Mouse (Mus musculus) liver, adult 2 months (tissue): Measurements from ENCODE around the gene Ctnnal1.
A peak's percentile ranks its signal among the peaks of the same experiment; 100 is the strongest.

Experiments used
- CTCF ChIP-seq: fragments of 200-500 bp; IDR thresholded peaks from 2 replicates; pipeline ENCODE4 v1.5.1; 2011; ENCODE audit warnings: low read depth, low read length, control low read depth
- POLR2A ChIP-seq: fragments of 200-500 bp; IDR thresholded peaks from 2 replicates; pipeline ENCODE4 v1.6.1; 2011; ENCODE audit warnings: low read length, control low read depth; ENCODE audit not compliant: insufficient read depth; ENCODE audit errors: extremely low read depth

DNA sequence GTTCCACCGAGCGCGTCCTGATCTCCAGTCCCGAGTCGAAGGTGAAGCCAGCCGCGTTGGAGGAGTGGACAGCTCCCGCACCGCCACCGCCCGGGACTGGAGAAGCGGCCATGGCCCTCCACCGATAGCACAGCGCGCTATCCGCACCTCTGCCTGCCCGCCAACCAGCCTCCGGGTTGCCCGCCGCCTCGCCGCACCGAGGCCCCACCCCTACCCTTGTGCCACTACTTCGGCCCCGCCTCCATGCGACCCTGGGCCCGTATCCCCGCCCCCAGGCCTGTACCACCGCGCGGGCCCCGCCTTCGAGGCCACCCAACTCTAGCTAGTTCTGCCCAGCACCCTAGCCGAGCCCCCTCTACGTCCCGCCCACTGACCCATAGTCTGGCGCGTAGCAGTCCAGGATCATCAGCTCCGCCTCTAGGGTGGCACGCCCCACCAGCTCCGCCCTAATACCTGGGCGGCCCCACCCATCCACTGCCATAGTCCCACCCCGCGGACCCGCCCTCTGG is at the start of gene Ctnnal1:
- TF ChIP-seq CTCF (no peak), POLR2A (peak; percentile 58)
